Mouse (Mus musculus) testis, postnatal 14 days (tissue): ENCODE measurements around the gene Adamtsl3.

ENCODE experiments used
- DNase-seq: peaks from one replicate; pipeline ENCODE4 v3.0.0; 2021; ENCODE audit warnings: low spot score

The Adamtsl3 gene

GRCm38 (mm10) chr7:82649081-82649445 lies 313.6 kb downstream of the Adamtsl3 start:
- DNase-seq, result no peak
